Mouse (Mus musculus) brain, embryonic 14.5 days (tissue): ENCODE measurements at regions not wholly inside any gene's neighbourhood (a gene's known extent, or its start where the extent isn't known, plus 50 kb on each side); places are given as distances from the start of the nearest gene placed in this dataset.

Experiments
- CTCF ChIP-seq: fragments of 200-500 bp; IDR thresholded peaks from 2 replicates; pipeline ENCODE4 v1.5.1; 2012; ENCODE audit warnings: inconsistent platforms, mild to moderate bottlenecking, moderate library complexity, borderline replicate concordance; ENCODE audit not compliant: insufficient read depth, insufficient read length; ENCODE audit errors: extremely low read depth
- POLR2A ChIP-seq: fragments of 200-500 bp; IDR thresholded peaks from 2 replicates; pipeline ENCODE4 v1.6.1; 2012; ENCODE audit warnings: mild to moderate bottlenecking, inconsistent platforms, borderline replicate concordance; ENCODE audit not compliant: poor library complexity, insufficient read depth, insufficient read length, severe bottlenecking; ENCODE audit errors: extremely low read depth

DNA sequence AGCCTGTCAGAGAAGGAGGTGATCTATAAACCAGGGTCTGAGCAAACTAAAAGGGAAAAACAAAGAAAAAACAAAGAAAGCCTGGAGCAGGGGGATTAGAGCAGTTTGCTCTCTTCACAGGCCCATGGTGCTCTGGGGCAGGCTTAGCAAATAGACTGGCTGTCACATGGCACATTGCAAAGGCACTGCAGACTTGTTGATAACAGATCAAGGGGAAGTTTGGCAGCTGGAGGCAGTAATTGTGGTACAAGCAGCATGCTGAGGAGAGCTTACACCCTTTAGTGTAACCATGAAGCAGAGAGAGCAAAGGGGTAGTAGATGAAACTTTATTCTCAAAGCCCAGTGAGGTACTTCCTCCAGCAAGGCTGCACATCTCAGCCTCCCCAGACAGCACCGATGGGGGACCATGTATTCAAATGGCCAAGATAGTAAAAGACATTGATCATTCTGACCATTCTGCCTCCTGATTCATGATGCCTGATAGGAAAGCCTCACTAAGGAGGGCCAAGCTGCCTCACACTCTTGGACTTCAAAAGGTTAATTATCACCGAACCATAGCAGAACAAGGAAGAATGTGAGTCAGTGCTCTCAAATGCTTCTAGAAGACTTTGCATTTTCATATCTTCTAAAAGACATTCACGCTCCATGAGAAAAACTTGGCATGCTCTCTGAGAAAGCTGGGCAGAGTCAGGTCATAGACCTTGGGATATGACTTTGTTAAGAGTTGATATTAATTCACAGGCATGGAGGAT lies 178.9 kb downstream of the Fam76b start:
- TF ChIP-seq CTCF (no peak), POLR2A (no peak)
